Mouse (Mus musculus) lung, postnatal 0 days (tissue): ENCODE measurements around the gene Rrp1b. TPM values are rescaled to one million over a fixed set of nuclear protein-coding genes. Genes with fewer than 3 reads are reported as not detected.

Source experiments
- ATAC-seq: fragments of 200-750 bp; cut with Nextera tagmentation; 2 replicates; pipeline ENCODE4 v1.8.0; 2017; ENCODE audit warnings: moderate library complexity
- DNase-seq: peaks from one replicate; pipeline ENCODE4 v3.0.0-alpha.2; 2016; ENCODE audit warnings: low spot score
- H3K27ac ChIP-seq: fragments of 300-500 bp; sonication (generic); 2 replicates; pipeline ENCODE4 v1.5.1; 2014; ENCODE audit warnings: antibody characterized with exemption, mild to moderate bottlenecking, low read length, mixed read lengths
- H3K27me3 ChIP-seq: fragments of 300-500 bp; sonication (generic); replicated peaks from 2 replicates; pipeline ENCODE4 v1.6.1; 2014; ENCODE audit warnings: low read length, mixed read lengths; ENCODE audit not compliant: insufficient read depth
- H3K36me3 ChIP-seq: fragments of 300-500 bp; sonication (generic); 2 replicates; pipeline ENCODE4 v1.6.1; 2014; ENCODE audit warnings: low read length, mixed read lengths; ENCODE audit not compliant: insufficient read depth
- H3K4me1 ChIP-seq: fragments of 300-500 bp; sonication (generic); 2 replicates; pipeline ENCODE4 v1.6.1; 2014; ENCODE audit warnings: antibody characterized with exemption, low read depth, low read length, mixed read lengths; ENCODE audit not compliant: insufficient read depth
- H3K4me2 ChIP-seq: fragments of 300-500 bp; sonication (generic); replicated peaks from 2 replicates; pipeline ENCODE4 v1.6.1; 2014; ENCODE audit warnings: low read depth, mild to moderate bottlenecking, low read length, moderate library complexity, mixed read lengths
- H3K4me3 ChIP-seq: fragments of 300-500 bp; sonication (generic); 2 replicates; pipeline ENCODE4 v1.5.1; 2014; ENCODE audit warnings: low read depth, low read length
- H3K9ac ChIP-seq: fragments of 300-500 bp; sonication (generic); replicated peaks from 2 replicates; pipeline ENCODE4 v1.6.1; 2014; ENCODE audit warnings: low read depth, mild to moderate bottlenecking
- H3K9me3 ChIP-seq: fragments of 300-500 bp; sonication (generic); 2 replicates; pipeline ENCODE4 v1.6.1; 2016; ENCODE audit warnings: low read length, mixed read lengths
- CTCF ChIP-seq: IDR thresholded peaks from 2 replicates; pipeline ENCODE4 v1.5.1; 2016; ENCODE audit warnings: antibody characterized with exemption, mild to moderate bottlenecking
- EP300 ChIP-seq: IDR thresholded peaks from 2 replicates; pipeline ENCODE4 v1.6.1; 2016; ENCODE audit warnings: antibody characterized with exemption, mild to moderate bottlenecking, control low read depth
- WGBS: fragments of 180-500 bp; shearing (Covaris S2); extraction: QIAGEN DNeasy Blood & Tissue Kit; methylation state at CpG from one replicate; pipeline ENCODE4 v1.1.7; 2014; 5-methylcytosine and 5-hydroxymethylcytosine counted together
- polyA plus RNA-seq: library from polyadenylated mRNA; unstranded; fragments of >200 nt; fragmentation: Nextera tagmentation; extraction: Ambion mirVana; gene quantifications from 2 replicates; pipeline ENCODE4 v1.2.1, GENCODE M21; 2015

Rrp1b gene
- polyA plus RNA-seq, 1 experiment from 2014 or later: 26.3 TPM

GRCm38 (mm10) chr17:32068381-32068780 is 32.5 kb downstream of the Rrp1b start:
- Histone ChIP-seq H3K27me3 (no peaks in the 10 kb centered on the region), H3K9me3 (no peaks in the 10 kb centered on the region), H3K27ac (no peak overlapping the region), H3K36me3 (no peaks in the 10 kb centered on the region), H3K4me2 (no peak overlapping the region), H3K4me3 (no peak overlapping the region), H3K4me1 (no peaks in the 10 kb centered on the region), H3K9ac (no peak overlapping the region)
- ATAC-seq: no peak
- 85% methylated on average over 11 of the region's 11 CpGs for WGBS
- no peak for DNase-seq
- TF ChIP-seq CTCF: no peak
- TF ChIP-seq EP300: no peak

DNA sequence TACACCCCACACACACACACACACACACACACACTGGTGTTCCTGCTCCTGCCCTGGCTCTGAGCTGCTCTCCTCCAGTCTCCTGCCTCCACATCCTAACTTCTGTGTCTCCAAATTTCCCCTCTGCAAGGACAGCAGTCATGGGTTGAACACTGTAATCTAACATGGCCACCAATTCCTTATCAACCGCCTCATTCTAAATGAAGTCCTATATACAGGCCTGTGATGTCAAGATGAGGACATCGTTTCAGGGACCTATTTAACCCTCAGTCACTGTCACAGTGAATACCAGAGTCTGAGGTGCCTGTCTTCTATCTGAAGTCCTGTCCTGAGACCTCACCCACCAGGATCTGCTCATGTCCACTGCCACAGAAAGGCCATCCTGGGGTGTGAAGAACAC is 32.9 kb downstream of the Rrp1b start:
- H3K27ac ChIP-seq: no peak overlapping the region
- WGBS: 79% methylated on average over 2 of the region's 2 CpGs

GRCm38 (mm10) chr17:32073359-32073758 is 37.5 kb downstream of the Rrp1b start:
- TF ChIP-seq CTCF: peak; percentile 99
- TF ChIP-seq EP300: no peak
- DNase-seq: peak; percentile 64
- no peak overlapping the region for H3K27ac ChIP-seq
- H3K4me1 ChIP-seq: no peaks in the 10 kb centered on the region
- H3K9me3 ChIP-seq: no peaks in the 10 kb centered on the region
- no peaks in the 10 kb centered on the region for H3K36me3 ChIP-seq
- no peak overlapping the region for H3K4me3 ChIP-seq
- no peaks in the 10 kb centered on the region for H3K27me3 ChIP-seq
- H3K4me2 ChIP-seq: no peak overlapping the region
- ATAC-seq: peak; percentile 75
- 4% methylated on average over 2 of the region's 2 CpGs for WGBS
- no peak overlapping the region for H3K9ac ChIP-seq

More for the DNA sequence above, 32.9 kb downstream of the Rrp1b start:
- no peak for DNase-seq
- ATAC-seq: no peak
- no peak overlapping the region for H3K4me3 ChIP-seq
- H3K9me3 ChIP-seq: no peaks in the 10 kb centered on the region
- H3K4me1 ChIP-seq: no peaks in the 10 kb centered on the region
- H3K4me2 ChIP-seq: no peak overlapping the region
- H3K27me3 ChIP-seq: no peaks in the 10 kb centered on the region
- no peak overlapping the region for H3K9ac ChIP-seq
- no peaks in the 10 kb centered on the region for H3K36me3 ChIP-seq
- TF ChIP-seq CTCF (no peak), EP300 (no peak)

- ATAC-seq (no peak), DNase-seq (no peak)
- Histone ChIP-seq H3K9me3 (no peaks in the 10 kb centered on the region), H3K27ac (no peak overlapping the region), H3K36me3 (no peaks in the 10 kb centered on the region), H3K4me2 (no peak overlapping the region), H3K4me1 (no peaks in the 10 kb centered on the region), H3K4me3 (no peak overlapping the region), H3K27me3 (no peaks in the 10 kb centered on the region), H3K9ac (no peak overlapping the region)
- TF ChIP-seq CTCF: no peak
- TF ChIP-seq EP300: no peak
- 54% methylated on average over 4 of the region's 4 CpGs for WGBS
These were observed 38.8 kb downstream of the Rrp1b start for GRCm38 (mm10) chr17:32074658-32075057.

GRCm38 (mm10) chr17:32075164-32075563 is 39.3 kb downstream of the Rrp1b start:
- Histone ChIP-seq H3K4me2 (no peak overlapping the region), H3K27me3 (no peaks in the 10 kb centered on the region), H3K4me1 (no peaks in the 10 kb centered on the region), H3K4me3 (no peak overlapping the region), H3K36me3 (no peaks in the 10 kb centered on the region), H3K9ac (no peak overlapping the region), H3K27ac (no peak overlapping the region), H3K9me3 (no peaks in the 10 kb centered on the region)
- peak; percentile 65 for DNase-seq
- ATAC-seq: peak; percentile 46
- WGBS: 0% methylated on average over 2 of the region's 2 CpGs
- TF ChIP-seq CTCF: peak; percentile 82
- no peak for TF ChIP-seq EP300

DNA sequence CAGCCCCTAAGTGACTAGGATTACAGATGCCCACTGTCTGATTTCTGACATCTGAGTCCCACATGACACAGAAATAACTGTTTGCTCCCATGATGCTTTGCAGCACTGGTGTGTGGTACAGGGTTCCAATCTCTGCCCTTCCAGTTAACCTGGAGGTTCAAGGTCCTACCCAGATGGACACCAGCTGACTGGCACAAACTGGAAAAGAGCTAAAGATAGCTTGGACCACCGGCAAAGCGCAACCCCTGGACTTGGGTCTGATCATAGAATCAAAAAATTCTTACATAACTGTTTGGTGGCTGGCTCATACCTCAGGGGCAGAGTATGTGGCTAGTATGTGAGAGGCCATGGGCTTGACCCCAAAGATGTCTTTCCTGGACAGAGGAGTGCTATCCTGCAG is 47.5 kb downstream of the Rrp1b start:
- no peak for ATAC-seq
- Histone ChIP-seq H3K9ac (no peak overlapping the region), H3K4me1 (no peaks in the 10 kb centered on the region), H3K4me3 (no peak overlapping the region), H3K27ac (no peak overlapping the region), H3K36me3 (no peaks in the 10 kb centered on the region), H3K27me3 (no peaks in the 10 kb centered on the region), H3K9me3 (no peaks in the 10 kb centered on the region), H3K4me2 (no peak overlapping the region)
- TF ChIP-seq CTCF (no peak), EP300 (no peak)
- 87% methylated on average over 2 of the region's 2 CpGs for WGBS
- DNase-seq: no peak

DNA sequence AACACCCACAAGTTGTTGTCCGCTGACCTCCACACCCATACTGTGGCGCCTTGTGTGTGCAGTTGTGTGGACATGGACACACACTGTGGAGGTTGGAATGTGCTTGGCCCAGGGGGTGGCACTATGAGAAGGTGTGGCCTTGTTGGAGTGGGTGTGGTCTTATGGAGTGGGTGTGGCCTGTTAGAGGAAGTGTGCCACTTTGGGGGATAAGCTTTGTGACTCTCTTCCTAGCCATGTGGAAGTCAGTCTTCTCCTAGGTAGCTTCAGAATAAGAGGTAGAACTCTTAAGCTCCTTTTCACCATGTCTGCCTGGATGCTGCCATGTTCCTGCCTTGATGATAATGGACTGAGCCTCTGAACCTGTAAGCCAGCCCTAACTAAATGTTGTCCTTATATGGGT is 51.2 kb downstream of the Rrp1b start:
- Histone ChIP-seq H3K4me2 (no peak overlapping the region), H3K9me3 (no peaks in the 10 kb centered on the region), H3K27ac (no peak overlapping the region), H3K4me1 (no peaks in the 10 kb centered on the region), H3K27me3 (no peaks in the 10 kb centered on the region), H3K36me3 (no peaks in the 10 kb centered on the region), H3K4me3 (no peak overlapping the region), H3K9ac (no peak overlapping the region)
- ATAC-seq: no peak
- TF ChIP-seq CTCF: no peak
- TF ChIP-seq EP300: no peak
- 96% methylated on average over 2 of the region's 2 CpGs for WGBS
- DNase-seq: no peak
